Mouse (Mus musculus) ES-Bruce4 (cell line): ENCODE data around the gene Ckap4.

ENCODE experiments used
- CTCF ChIP-seq: IDR thresholded peaks from one replicate; pipeline ENCODE4 v1.8.1; 2011; ENCODE audit warnings: low read depth, low read length
- EP300 ChIP-seq: IDR thresholded peaks from 2 replicates; pipeline ENCODE4 v1.6.1; 2011; ENCODE audit warnings: low read depth, low read length; ENCODE audit not compliant: insufficient read depth
- POLR2A ChIP-seq: IDR thresholded peaks from one replicate; pipeline ENCODE4 v1.8.1; 2011; ENCODE audit warnings: low read length; ENCODE audit not compliant: insufficient read depth

GRCm38 (mm10) chr10:84496805-84497204, 37.1 kb downstream of the Ckap4 start:
- TF ChIP-seq CTCF, result no peak
- no peak for TF ChIP-seq POLR2A
- no peak for TF ChIP-seq EP300
